Mouse (Mus musculus) forebrain, embryonic 11.5 days (tissue): ENCODE measurements at regions not wholly inside any gene's neighbourhood (a gene's known extent, or its start where the extent isn't known, plus 50 kb on each side); places are given as distances from the start of the nearest gene placed in this dataset.

Experiments
- ATAC-seq: fragments of 200-750 bp; cut with Nextera tagmentation; replicated peaks from 2 replicates; pipeline ENCODE4 v1.8.0; 2017; ENCODE audit warnings: moderate TSS enrichment; ENCODE audit not compliant: low FRiP score
- DNase-seq: peaks from one replicate; pipeline ENCODE4 v3.0.0-alpha.2; 2017; ENCODE audit warnings: low spot score
- H3K27ac ChIP-seq: fragments of 300-500 bp; sonication (generic); 2 replicates; pipeline ENCODE4 v1.5.1; 2014; ENCODE audit warnings: low read depth, low read length
- H3K27me3 ChIP-seq: fragments of 300-500 bp; sonication (generic); 2 replicates; pipeline ENCODE4 v1.6.1; 2014; ENCODE audit warnings: mild to moderate bottlenecking, low read length, mixed read lengths; ENCODE audit not compliant: control insufficient read depth, insufficient read depth
- H3K36me3 ChIP-seq: fragments of 300-500 bp; sonication (generic); 2 replicates; pipeline ENCODE4 v1.6.1; 2014; ENCODE audit warnings: mild to moderate bottlenecking, low read length, moderate library complexity, mixed read lengths; ENCODE audit not compliant: control insufficient read depth, insufficient read depth
- H3K4me1 ChIP-seq: fragments of 300-500 bp; sonication (generic); replicated peaks from 2 replicates; pipeline ENCODE4 v1.6.1; 2014; ENCODE audit warnings: low read length, mixed read lengths; ENCODE audit not compliant: control insufficient read depth, insufficient read depth
- H3K4me2 ChIP-seq: fragments of 300-500 bp; sonication (generic); 2 replicates; pipeline ENCODE4 v1.6.1; 2014; ENCODE audit warnings: low read depth, mild to moderate bottlenecking, low read length, moderate library complexity, mixed read lengths; ENCODE audit not compliant: severe bottlenecking
- H3K4me3 ChIP-seq: fragments of 300-500 bp; sonication (generic); 2 replicates; pipeline ENCODE4 v1.5.1; 2014; ENCODE audit warnings: low read depth, low read length
- H3K9ac ChIP-seq: fragments of 300-500 bp; sonication (generic); 2 replicates; pipeline ENCODE4 v1.6.1; 2014; ENCODE audit warnings: low read length
- H3K9me3 ChIP-seq: fragments of 300-500 bp; sonication (generic); 2 replicates; pipeline ENCODE4 v1.6.1; 2016; ENCODE audit warnings: low read length, mixed read lengths; ENCODE audit not compliant: control insufficient read depth
- WGBS: fragments of 180-500 bp; shearing (Covaris S2); extraction: QIAGEN DNeasy Blood & Tissue Kit; methylation state at CpG from one replicate; pipeline ENCODE4 v1.1.7; 2014; 5-methylcytosine and 5-hydroxymethylcytosine counted together

DNA sequence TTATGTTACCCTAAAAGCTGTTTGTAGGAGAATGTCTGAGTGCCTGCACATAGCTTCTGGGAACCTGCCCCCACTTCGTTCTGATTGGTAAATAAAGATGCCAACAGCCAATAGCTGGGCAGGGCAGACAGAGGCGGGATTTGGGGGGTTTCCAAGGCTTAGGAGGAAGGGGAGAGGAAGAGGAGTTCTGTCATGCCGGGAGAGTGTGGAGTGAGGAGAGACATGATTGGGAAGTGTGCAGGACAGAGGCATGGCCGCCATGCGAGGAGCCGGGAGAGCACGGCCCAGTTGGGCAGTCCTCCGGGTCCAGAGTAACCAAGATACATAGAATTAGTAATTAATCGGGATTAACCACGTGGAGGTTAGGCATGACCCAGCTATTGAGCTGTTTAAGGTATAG is 202.7 kb upstream of the Irx3 start:
- DNase-seq (no peak), ATAC-seq (no peak)
- no peak overlapping the region for H3K9ac ChIP-seq
- H3K27me3 ChIP-seq, result peaks cover 33% of the 10 kb centered on the region
- H3K4me3 ChIP-seq, result no peak overlapping the region
- no peaks in the 10 kb centered on the region for H3K36me3 ChIP-seq
- H3K4me2 ChIP-seq, result no peak overlapping the region
- no peaks in the 10 kb centered on the region for H3K9me3 ChIP-seq
- no peak overlapping the region for H3K27ac ChIP-seq
- H3K4me1 ChIP-seq, result no peaks in the 10 kb centered on the region
- WGBS, result 66% methylated on average over 10 of the region's 10 CpGs

DNA sequence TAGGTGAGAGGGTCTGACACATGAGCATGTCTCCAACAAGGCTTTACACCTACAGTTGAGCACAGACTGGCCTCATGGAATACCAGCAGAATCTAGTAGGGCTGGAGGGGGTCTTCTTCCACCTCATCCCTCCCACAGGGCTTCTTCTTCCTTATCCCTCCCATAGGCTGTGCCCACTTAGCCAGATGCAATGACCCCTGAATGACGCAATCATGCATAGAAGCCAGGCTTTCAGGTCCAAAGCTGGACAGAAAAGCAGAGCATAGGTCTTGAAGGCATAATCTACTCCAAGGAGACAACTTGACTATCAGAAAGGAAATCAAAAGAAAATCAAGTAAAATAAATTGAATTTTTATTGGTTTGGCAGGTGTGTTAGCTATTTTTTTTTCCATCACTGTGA is 198.5 kb upstream of the Irx3 start:
- peaks cover 13% of the 10 kb centered on the region for H3K4me1 ChIP-seq
- no peak overlapping the region for H3K9ac ChIP-seq
- peaks cover 53% of the 10 kb centered on the region for H3K27me3 ChIP-seq
- ATAC-seq (no peak), DNase-seq (no peak)
- WGBS, result 88% methylated on average over 1 of the region's 1 CpGs
- no peak overlapping the region for H3K4me2 ChIP-seq
- H3K9me3 ChIP-seq, result peaks cover 3% of the 10 kb centered on the region; the same call in 1 of the 2 replicates
- H3K4me3 ChIP-seq, result no peak overlapping the region
- no peak overlapping the region for H3K27ac ChIP-seq
- H3K36me3 ChIP-seq, result no peaks in the 10 kb centered on the region

DNA sequence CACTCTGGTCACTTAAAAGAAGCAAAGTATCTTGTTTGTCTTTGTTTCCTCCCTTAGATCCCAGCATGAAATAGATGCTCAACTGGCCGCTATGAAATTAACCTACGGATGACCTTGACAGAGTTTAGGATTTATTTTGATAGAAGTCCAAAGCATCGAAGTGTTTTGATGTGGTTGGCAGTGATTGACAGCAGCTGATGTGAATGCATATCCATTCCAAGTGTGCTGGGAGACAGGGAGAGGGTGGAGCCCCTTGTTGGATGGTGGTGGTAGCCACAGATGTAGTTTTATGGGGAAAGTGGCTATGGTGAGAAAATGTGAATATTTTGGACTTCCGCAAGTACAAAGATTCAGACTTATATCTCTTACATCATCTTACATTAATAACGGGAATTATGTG is 197.8 kb upstream of the Irx3 start:
- 88% methylated on average over 5 of the region's 5 CpGs for WGBS
- Histone ChIP-seq H3K36me3 (no peaks in the 10 kb centered on the region), H3K4me2 (no peak overlapping the region), H3K4me3 (no peak overlapping the region), H3K27me3 (peaks cover 60% of the 10 kb centered on the region), H3K9ac (no peak overlapping the region), H3K4me1 (peaks cover 13% of the 10 kb centered on the region), H3K27ac (no peak overlapping the region), H3K9me3 (peaks cover 3% of the 10 kb centered on the region; the same call in 1 of the 2 replicates)
- DNase-seq, result no peak
- ATAC-seq, result no peak

DNA sequence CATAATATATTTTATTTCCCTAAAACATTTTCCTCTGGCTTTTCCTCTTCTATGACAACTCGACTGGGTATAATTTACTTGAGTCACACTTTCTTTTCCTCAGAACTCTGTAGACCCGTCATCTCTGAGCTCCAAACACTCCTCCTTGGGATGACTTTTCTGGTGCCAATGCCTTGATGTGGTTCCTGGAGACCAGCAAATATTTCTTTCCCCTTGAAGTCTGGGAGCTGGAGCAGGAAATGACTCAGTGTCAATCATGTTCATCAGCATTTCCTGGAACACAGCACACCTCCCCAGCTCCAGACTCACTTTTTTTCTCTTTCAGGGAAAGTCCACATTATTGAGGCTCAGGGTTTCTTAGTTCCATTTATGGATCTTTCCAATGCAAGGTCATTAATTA is 197.3 kb upstream of the Irx3 start:
- WGBS, result 89% methylated on average over 2 of the region's 2 CpGs
- Histone ChIP-seq H3K9me3 (peaks cover 3% of the 10 kb centered on the region; the same call in 1 of the 2 replicates), H3K4me1 (peaks cover 13% of the 10 kb centered on the region), H3K27me3 (peaks cover 64% of the 10 kb centered on the region), H3K4me3 (no peak overlapping the region), H3K9ac (no peak overlapping the region), H3K4me2 (no peak overlapping the region), H3K27ac (no peak overlapping the region), H3K36me3 (no peaks in the 10 kb centered on the region)
- no peak for DNase-seq
- no peak for ATAC-seq

DNA sequence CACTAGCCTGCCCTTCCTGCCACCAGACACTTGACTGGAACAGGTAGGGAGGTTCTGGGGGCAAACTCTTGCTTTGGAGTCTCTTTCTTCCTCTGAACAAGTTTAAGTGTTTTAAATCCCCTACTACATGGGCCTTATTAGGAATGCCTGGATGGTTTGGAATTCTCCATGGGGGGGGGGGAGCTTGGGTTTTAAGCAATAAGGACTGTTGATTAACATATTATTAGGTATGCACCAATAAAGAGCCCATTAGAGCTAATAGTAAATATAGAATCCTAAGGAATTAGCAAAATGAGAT is 196.0 kb upstream of the Irx3 start:
- Histone ChIP-seq H3K4me1 (peaks cover 13% of the 10 kb centered on the region), H3K36me3 (no peaks in the 10 kb centered on the region), H3K4me2 (no peak overlapping the region), H3K4me3 (no peak overlapping the region), H3K27me3 (peaks cover 75% of the 10 kb centered on the region), H3K27ac (no peak overlapping the region), H3K9ac (no peak overlapping the region), H3K9me3 (peaks cover 3% of the 10 kb centered on the region; the same call in 1 of the 2 replicates)
- DNase-seq (no peak), ATAC-seq (no peak)

DNA sequence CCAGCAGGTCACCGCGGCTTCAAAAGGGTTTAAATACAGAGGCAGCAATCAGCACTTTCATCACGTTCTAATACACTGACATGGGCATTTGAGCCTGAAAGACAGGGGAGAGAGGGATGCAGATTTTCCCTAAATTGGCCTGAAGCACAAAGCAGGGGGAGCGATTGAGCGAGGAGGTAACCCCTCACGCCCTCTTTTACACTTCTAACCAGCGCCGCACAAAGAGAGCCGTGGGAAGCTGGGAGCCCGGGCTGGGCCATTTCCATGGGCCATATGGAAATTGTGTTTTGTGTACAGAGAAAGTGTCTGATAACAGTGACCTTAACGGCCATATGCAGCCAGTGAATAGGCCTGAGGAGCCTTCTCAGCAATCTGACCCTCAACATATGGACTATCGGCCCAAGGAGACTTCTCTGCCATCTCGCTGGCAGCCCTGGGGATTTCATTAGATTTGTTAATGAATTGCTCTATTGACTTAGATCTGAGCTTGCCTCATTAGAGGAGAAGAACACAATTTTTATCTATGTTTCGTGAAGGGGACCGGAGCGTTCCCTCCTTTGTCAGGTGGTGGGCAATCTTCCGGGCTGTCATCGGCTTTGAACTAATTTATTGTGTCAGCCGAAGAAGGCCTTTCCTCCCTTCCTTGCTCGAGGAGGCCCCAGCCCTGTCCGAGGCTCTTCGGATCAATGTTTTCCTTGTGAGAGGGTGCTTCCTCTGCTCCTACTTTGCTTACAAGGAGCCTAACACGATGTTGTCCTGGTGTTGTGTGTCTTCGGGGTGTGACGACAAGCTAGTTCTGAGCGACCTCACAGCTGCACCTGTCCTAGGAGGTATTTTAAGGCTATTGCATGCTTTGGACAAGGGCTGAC is 195.4 kb upstream of the Irx3 start:
- H3K27ac ChIP-seq, result no peak overlapping the region
- DNase-seq (peak; percentile 81), ATAC-seq (peak; percentile 79)
- 11% methylated on average over 26 of the region's 26 CpGs for WGBS
- H3K9me3 ChIP-seq, result peaks cover 3% of the 10 kb centered on the region; the same call in 1 of the 2 replicates
- H3K27me3 ChIP-seq, result peaks cover 78% of the 10 kb centered on the region
- H3K4me1 ChIP-seq, result peaks cover 17% of the 10 kb centered on the region
- peak overlapping the region; percentile 26; the same call in 1 of the 2 replicates for H3K4me2 ChIP-seq
- no peak overlapping the region for H3K9ac ChIP-seq
- H3K36me3 ChIP-seq, result no peaks in the 10 kb centered on the region
- H3K4me3 ChIP-seq, result no peak overlapping the region

DNA sequence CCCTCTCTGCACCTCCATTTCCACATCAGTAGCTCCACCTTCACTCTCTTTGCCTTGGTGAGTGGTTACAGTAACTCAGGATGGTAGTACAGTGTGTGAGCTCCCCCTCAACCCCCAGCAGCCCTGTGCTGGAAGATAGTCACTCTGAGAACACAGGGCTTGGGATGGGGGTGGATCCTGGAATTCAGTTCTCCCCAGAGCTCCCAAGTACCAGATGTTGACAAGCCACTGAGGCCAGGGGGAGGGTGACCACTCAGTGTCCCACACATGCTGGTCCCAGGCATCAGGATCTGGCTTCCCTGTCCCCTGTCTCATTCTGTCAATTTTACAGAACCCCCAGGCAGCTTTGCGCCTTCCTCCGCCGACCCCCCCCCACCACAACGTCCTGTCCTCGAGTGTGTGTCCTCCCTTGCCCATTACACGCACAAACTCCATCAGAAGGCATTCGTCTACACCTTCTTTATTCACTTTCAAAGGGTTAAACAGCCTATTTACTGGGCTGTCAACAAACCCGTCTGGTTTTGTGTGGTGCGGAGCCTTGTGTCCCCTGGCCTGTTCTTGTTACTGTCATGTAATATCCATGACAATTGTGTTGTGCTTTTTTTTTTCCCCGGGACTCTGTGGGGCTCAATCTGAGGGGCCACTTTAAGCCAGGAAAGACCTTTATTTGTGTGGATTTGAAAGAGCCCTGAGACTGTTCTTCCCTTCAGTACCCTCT is 194.6 kb upstream of the Irx3 start:
- no peak overlapping the region for H3K4me2 ChIP-seq
- DNase-seq, result no peak
- WGBS, result 5% methylated on average over 10 of the region's 10 CpGs
- no peak overlapping the region for H3K4me3 ChIP-seq
- peaks cover 75% of the 10 kb centered on the region for H3K27me3 ChIP-seq
- no peak overlapping the region for H3K9ac ChIP-seq
- peaks cover 21% of the 10 kb centered on the region for H3K4me1 ChIP-seq
- peaks cover 3% of the 10 kb centered on the region; the same call in 1 of the 2 replicates for H3K9me3 ChIP-seq
- ATAC-seq, result peak; percentile 70
- H3K36me3 ChIP-seq, result no peaks in the 10 kb centered on the region
- H3K27ac ChIP-seq, result no peak overlapping the region

DNA sequence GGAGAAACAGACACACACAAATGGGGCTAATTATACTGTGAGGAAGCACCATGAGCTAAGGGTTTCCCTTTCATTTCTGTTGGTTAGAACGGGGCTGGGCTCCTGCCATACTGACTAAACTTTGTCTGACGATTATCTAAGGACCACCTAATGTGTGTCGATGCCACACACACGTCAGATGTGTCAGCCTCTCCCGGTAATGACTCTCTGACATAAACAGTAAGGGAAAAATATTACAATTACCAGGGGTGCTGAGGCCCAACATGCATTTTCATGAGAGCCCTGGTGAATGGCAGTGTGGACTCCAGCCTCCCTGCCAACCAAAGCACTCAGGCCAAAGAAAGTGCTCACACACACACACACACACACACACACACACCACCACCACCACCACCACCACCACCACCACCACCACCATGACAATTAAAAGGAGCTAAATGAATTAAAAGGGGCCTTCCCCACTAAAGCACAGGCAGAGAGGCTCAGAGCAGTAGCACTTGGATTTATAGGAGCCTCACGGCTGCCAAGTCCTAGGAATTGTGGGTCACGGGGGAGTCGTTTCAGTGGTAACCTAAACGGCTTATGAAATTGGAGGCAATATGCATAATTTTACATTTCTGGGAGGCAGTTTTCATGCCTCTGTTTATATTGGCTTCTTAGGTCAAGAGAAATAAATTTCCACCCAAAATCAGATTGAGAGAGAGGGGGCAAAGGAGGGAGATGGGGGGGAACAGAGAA is 193.7 kb upstream of the Irx3 start:
- H3K27me3 ChIP-seq, result peaks cover 72% of the 10 kb centered on the region
- H3K9me3 ChIP-seq, result peaks cover 3% of the 10 kb centered on the region; the same call in 1 of the 2 replicates
- H3K4me3 ChIP-seq, result no peak overlapping the region
- H3K9ac ChIP-seq, result no peak overlapping the region
- no peaks in the 10 kb centered on the region for H3K36me3 ChIP-seq
- no peak overlapping the region for H3K4me2 ChIP-seq
- DNase-seq (no peak), ATAC-seq (no peak)
- peaks cover 21% of the 10 kb centered on the region for H3K4me1 ChIP-seq
- WGBS, result 52% methylated on average over 9 of the region's 9 CpGs
- H3K27ac ChIP-seq, result no peak overlapping the region
